Mouse (Mus musculus): Measurements from ENCODE around the gene Kctd2.

- TF ChIP-seq CHD2 (IDR thresholded peaks at IDR 0.05; ENCODE audit: low read depth, low read length) (no peak), ZNF384 (IDR thresholded peaks at IDR 0.05; ENCODE audit: low read depth, low read length) (no peak), MAFK (IDR thresholded peaks at IDR 0.05; ENCODE audit: insufficient read depth, low read depth, low read length) (no peak), ZC3H11A (IDR thresholded peaks at IDR 0.05; ENCODE audit: borderline replicate concordance, low read depth, low read length) (no peak)
Measured at GRCm38 (mm10) chr11:115421972-115422371, 2.0 kb downstream of the Kctd2 start.

Measured in ES-E14 (cell line).